Mouse (Mus musculus) limb, embryonic 15.5 days (tissue): Measurements from ENCODE around the gene Ak5. TPM values are rescaled to one million over a fixed set of nuclear protein-coding genes. Genes with fewer than 3 reads are reported as not detected.

Experiments
- ATAC-seq: fragments of 200-750 bp; cut with Nextera tagmentation; 2 replicates; pipeline ENCODE4 v1.8.0; 2017; ENCODE audit warnings: low read depth, moderate TSS enrichment; ENCODE audit not compliant: insufficient number of reproducible peaks, low FRiP score, low TSS enrichment
- H3K27ac ChIP-seq: fragments of 300-500 bp; sonication (generic); 2 replicates; pipeline ENCODE4 v1.5.1; 2015; ENCODE audit warnings: moderate library complexity, mild to moderate bottlenecking, inconsistent platforms
- H3K27me3 ChIP-seq: fragments of 300-500 bp; sonication (generic); 2 replicates; pipeline ENCODE4 v1.6.1; 2015; ENCODE audit warnings: inconsistent platforms
- H3K36me3 ChIP-seq: fragments of 300-500 bp; sonication (generic); 2 replicates; pipeline ENCODE4 v1.6.1; 2015; ENCODE audit warnings: inconsistent platforms
- H3K4me1 ChIP-seq: fragments of 300-500 bp; sonication (generic); 2 replicates; pipeline ENCODE4 v1.6.1; 2015; ENCODE audit warnings: inconsistent platforms
- H3K4me2 ChIP-seq: fragments of 300-500 bp; sonication (generic); 2 replicates; pipeline ENCODE4 v1.6.1; 2015; ENCODE audit warnings: mild to moderate bottlenecking, inconsistent platforms
- H3K4me3 ChIP-seq: fragments of 300-500 bp; sonication (generic); 2 replicates; pipeline ENCODE4 v1.5.1; 2015; ENCODE audit warnings: mild to moderate bottlenecking, inconsistent platforms
- H3K9ac ChIP-seq: fragments of 300-500 bp; sonication (generic); 2 replicates; pipeline ENCODE4 v1.6.1; 2015; ENCODE audit warnings: inconsistent platforms
- H3K9me3 ChIP-seq: fragments of 300-500 bp; sonication (generic); 2 replicates; pipeline ENCODE4 v1.6.1; 2016; ENCODE audit warnings: inconsistent platforms
- WGBS: fragments of 180-500 bp; shearing (Covaris S2); methylation state at CpG from one replicate; pipeline ENCODE4 v1.1.7; 2015; 5-methylcytosine and 5-hydroxymethylcytosine counted together
- polyA plus RNA-seq: library from polyadenylated mRNA; unstranded; fragments of >200 nt; fragmentation: Nextera tagmentation; extraction: Ambion mirVana; gene quantifications from 2 replicates; pipeline ENCODE4 v1.2.1, GENCODE M21; 2015

Gene Ak5
- polyA plus RNA-seq, 1 experiment from 2014 or later = 2.0 TPM

DNA sequence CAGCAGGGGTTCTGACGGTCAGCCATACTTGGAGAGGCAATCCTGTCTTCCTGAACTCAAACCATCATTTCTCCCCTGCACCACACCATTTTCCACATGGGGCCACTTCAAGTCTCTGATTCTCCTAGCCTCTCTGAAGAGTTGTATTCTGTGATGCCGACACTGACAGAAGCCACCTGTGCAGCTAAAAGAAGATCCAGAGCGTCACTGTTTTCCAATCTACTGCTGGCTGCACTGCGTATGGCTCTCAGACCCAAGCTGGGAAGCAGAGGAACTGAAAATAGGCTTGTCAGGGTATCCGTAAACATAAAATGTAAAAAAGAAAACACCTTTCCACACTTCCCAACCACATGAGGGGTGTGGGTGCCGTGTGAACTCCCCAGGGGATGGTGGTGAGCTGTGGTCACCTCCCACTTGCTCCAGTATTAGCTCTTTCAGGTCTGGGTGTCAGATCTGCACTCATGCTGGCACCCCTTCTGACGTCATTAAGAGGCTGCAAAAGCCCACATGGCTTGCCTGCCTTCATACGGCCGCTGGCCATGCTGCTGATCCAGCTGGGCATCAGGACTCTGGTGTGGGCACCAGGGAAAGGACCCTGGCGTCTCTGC is 88.1 kb downstream of the Ak5 start:
- Histone ChIP-seq H3K9me3 (no peaks in the 10 kb centered on the region), H3K4me2 (no peak overlapping the region), H3K9ac (no peak overlapping the region), H3K4me3 (no peak overlapping the region), H3K4me1 (no peaks in the 10 kb centered on the region), H3K27me3 (no peaks in the 10 kb centered on the region), H3K36me3 (no peaks in the 10 kb centered on the region), H3K27ac (no peak overlapping the region)
- WGBS = 65% methylated on average over 10 of the region's 10 CpGs
- ATAC-seq = no peak

DNA sequence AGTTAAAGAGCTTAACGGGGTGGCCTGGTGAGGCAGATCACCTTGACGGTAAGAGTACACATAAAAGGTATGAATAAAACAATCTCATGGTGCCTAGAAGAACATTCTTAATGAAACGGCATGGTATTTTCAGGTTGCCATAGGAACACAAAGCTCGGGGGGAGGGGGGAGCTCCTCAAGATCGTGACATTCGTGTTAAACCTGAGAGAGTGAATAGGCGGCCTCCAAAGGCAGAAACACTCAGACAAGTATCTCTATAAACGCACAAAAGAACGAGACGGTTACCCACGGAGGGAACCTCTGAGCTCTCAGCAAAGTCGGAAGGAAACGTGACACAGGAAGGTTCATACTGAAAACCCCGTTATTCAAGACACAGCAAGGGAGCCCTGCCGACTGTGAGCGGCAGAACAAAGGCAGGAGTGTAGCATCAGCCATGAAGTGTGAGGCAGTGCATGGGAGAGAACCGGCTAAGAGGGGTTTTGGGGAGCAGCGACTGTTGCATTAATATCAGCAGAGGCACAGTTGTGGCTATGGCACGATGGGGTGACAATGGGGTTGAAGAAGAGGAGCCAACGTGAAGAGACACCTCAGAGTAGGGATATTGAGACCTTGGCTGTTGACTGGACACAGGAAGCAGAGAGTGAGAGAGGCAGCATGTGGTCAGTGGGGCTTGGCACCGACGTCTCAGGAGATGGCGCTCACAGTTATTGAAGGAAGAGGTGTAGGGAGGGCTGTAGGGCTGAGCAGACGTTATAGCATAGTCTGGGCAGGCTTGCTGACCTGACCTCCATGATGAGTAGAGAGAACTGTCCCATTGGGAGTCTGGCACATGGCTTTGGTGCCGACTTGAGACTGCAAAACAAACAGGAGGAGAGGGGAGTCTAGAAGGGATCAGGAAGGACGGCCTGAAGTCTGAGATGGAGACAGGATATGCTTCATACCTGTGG is 89.6 kb downstream of the Ak5 start:
- no peaks in the 10 kb centered on the region for H3K36me3 ChIP-seq
- H3K27me3 ChIP-seq = no peaks in the 10 kb centered on the region
- H3K27ac ChIP-seq = no peak overlapping the region
- H3K4me2 ChIP-seq = no peak overlapping the region
- ATAC-seq = no peak
- H3K4me1 ChIP-seq = no peaks in the 10 kb centered on the region
- H3K9ac ChIP-seq = no peak overlapping the region
- H3K9me3 ChIP-seq = no peaks in the 10 kb centered on the region
- 76% methylated on average over 26 of the region's 26 CpGs for WGBS
- H3K4me3 ChIP-seq = no peak overlapping the region

GRCm38 (mm10) chr3:152577763-152578162 is 90.4 kb downstream of the Ak5 start:
- no peak overlapping the region for H3K9ac ChIP-seq
- H3K36me3 ChIP-seq = no peaks in the 10 kb centered on the region
- no peak overlapping the region for H3K4me2 ChIP-seq
- no peaks in the 10 kb centered on the region for H3K27me3 ChIP-seq
- H3K4me3 ChIP-seq = no peak overlapping the region
- H3K27ac ChIP-seq = no peak overlapping the region
- H3K4me1 ChIP-seq = no peaks in the 10 kb centered on the region
- no peaks in the 10 kb centered on the region for H3K9me3 ChIP-seq
- no peak for ATAC-seq
- WGBS = 88% methylated on average over 7 of the region's 7 CpGs

DNA sequence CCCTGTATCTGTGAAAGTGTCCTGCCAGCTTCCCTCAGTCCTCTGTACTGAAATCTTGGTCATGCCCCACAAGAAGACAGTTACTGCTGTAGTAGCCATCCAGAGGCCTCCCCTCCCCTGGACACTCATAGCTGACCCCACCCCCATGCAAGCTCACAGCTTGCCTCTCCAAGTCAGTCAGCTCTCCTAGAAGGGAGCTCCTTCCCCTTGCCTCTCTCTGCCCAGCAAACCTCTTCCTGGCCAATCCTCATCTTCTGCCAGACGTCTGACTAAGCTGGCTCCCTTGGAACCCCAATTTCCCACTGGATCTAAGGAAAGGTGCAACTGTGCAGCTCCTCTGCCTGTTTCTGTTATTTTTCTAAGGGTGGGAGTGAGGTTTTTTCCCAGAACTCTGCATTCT is 90.9 kb downstream of the Ak5 start:
- H3K4me3 ChIP-seq = no peak overlapping the region
- H3K9me3 ChIP-seq = no peaks in the 10 kb centered on the region
- H3K4me2 ChIP-seq = no peak overlapping the region
- H3K36me3 ChIP-seq = no peaks in the 10 kb centered on the region
- no peaks in the 10 kb centered on the region for H3K4me1 ChIP-seq
- H3K27me3 ChIP-seq = no peaks in the 10 kb centered on the region
- 43% methylated on average over 1 of the region's 1 CpGs for WGBS
- ATAC-seq = no peak
- no peak overlapping the region for H3K27ac ChIP-seq
- H3K9ac ChIP-seq = no peak overlapping the region

GRCm38 (mm10) chr3:152569242-152569605 is 98.9 kb downstream of the Ak5 start:
- Histone ChIP-seq H3K27me3 (no peaks in the 10 kb centered on the region), H3K36me3 (no peaks in the 10 kb centered on the region), H3K9me3 (no peaks in the 10 kb centered on the region), H3K4me1 (peaks cover 13% of the 10 kb centered on the region), H3K27ac (no peak overlapping the region), H3K4me3 (no peak overlapping the region), H3K9ac (no peak overlapping the region), H3K4me2 (no peak overlapping the region)
- WGBS = 49% methylated on average over 6 of the region's 6 CpGs
- ATAC-seq = 0 out of 2 replicates have a peak, but pooled peaks have one; percentile 30

DNA sequence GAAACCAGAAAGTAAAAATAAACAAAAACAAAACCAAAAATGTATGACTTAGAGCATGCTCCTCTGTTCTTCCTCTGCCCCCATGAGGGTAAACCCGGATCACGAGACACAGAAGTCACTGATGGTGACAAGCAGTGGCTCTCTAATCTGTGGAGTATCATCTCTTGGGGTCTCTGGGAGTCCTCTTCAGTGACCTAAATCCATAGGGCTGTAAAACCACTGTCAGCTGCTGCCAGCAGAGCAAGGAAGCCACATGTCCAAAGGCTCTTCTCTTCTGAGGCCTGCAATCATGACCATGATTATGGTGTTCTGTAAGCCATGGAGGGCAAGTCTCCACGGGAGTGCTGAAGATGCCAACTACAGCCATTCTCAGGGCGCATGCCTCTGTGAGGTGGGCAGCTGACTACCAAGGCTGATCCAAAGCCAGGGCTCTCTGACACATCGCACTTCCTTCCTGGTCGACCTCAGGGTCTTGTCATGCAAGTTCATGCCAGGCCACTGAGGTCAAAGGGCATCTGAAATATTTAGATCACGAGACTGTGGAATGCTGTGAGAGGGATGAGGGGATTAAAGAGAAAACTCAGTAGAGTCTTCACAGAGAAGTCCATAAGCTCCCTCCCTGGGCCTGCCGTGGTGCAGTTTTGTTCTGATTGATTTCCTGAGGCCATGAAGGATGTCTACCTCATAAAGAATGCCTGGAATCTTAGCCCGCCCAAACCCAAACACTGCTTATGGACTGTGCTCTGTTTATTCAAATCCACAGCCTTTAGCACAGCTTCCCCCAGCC is 99.5 kb downstream of the Ak5 start:
- Histone ChIP-seq H3K9ac (no peak overlapping the region), H3K27ac (peak overlapping the region; percentile 59; the same call in 1 of the 2 replicates), H3K4me1 (peaks cover 13% of the 10 kb centered on the region), H3K9me3 (no peaks in the 10 kb centered on the region), H3K27me3 (no peaks in the 10 kb centered on the region), H3K4me3 (no peak overlapping the region), H3K4me2 (no peak overlapping the region), H3K36me3 (no peaks in the 10 kb centered on the region)
- 61% methylated on average over 9 of the region's 9 CpGs for WGBS
- 0 out of 2 replicates have a peak, but pooled peaks have one; percentile 30 for ATAC-seq

- H3K4me1 ChIP-seq = peaks cover 13% of the 10 kb centered on the region
- no peak overlapping the region for H3K9ac ChIP-seq
- H3K36me3 ChIP-seq = no peaks in the 10 kb centered on the region
- no peak overlapping the region for H3K4me2 ChIP-seq
- ATAC-seq = no peak
- H3K27ac ChIP-seq = no peak overlapping the region
- H3K4me3 ChIP-seq = no peak overlapping the region
- H3K9me3 ChIP-seq = no peaks in the 10 kb centered on the region
- WGBS = 56% methylated on average over 6 of the region's 6 CpGs
- no peaks in the 10 kb centered on the region for H3K27me3 ChIP-seq
Measured at GRCm38 (mm10) chr3:152564516-152565113, 103.5 kb downstream of the Ak5 start.

- H3K4me3 ChIP-seq = no peak overlapping the region
- H3K27me3 ChIP-seq = no peaks in the 10 kb centered on the region
- no peaks in the 10 kb centered on the region for H3K36me3 ChIP-seq
- no peaks in the 10 kb centered on the region for H3K9me3 ChIP-seq
- no peak overlapping the region for H3K4me2 ChIP-seq
- no peak overlapping the region for H3K9ac ChIP-seq
- H3K4me1 ChIP-seq = peaks cover 7% of the 10 kb centered on the region; the same call in 1 of the 2 replicates
- ATAC-seq = no peak
- H3K27ac ChIP-seq = no peak overlapping the region
Measured at GRCm38 (mm10) chr3:152563833-152564232, 104.3 kb downstream of the Ak5 start.

DNA sequence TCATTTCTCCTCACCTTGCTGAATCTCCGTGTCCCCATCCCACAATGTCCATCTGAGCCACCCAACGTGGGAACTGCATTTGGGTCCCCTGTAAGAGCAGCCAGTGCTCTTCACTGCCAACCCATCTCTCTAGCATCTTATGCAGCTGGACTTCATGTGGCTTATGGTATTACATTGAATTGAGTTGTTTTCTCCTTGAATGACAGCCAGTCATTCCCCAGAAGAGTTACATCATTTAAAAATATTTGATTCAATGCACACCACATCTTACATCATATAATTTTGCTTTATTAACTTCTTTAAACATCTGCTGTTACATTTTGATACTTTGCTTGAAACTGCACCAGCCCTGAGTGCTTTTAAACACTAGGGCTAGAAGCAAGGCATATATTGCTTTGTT is 106.5 kb downstream of the Ak5 start:
- H3K27ac ChIP-seq = no peak overlapping the region
- WGBS = 74% methylated on average over 2 of the region's 2 CpGs
- no peak overlapping the region for H3K9ac ChIP-seq
- no peak overlapping the region for H3K4me3 ChIP-seq
- no peaks in the 10 kb centered on the region for H3K4me1 ChIP-seq
- ATAC-seq = no peak
- H3K4me2 ChIP-seq = no peak overlapping the region
- no peaks in the 10 kb centered on the region for H3K27me3 ChIP-seq
- no peaks in the 10 kb centered on the region for H3K36me3 ChIP-seq
- H3K9me3 ChIP-seq = no peaks in the 10 kb centered on the region

- WGBS = 65% methylated on average over 4 of the region's 4 CpGs
- Histone ChIP-seq H3K4me3 (no peak overlapping the region), H3K27me3 (no peaks in the 10 kb centered on the region), H3K4me1 (no peaks in the 10 kb centered on the region), H3K36me3 (no peaks in the 10 kb centered on the region), H3K9ac (no peak overlapping the region), H3K9me3 (no peaks in the 10 kb centered on the region), H3K4me2 (no peak overlapping the region), H3K27ac (no peak overlapping the region)
- no peak for ATAC-seq
Measured at GRCm38 (mm10) chr3:152559295-152559694, 108.9 kb downstream of the Ak5 start.

GRCm38 (mm10) chr3:152558106-152558505 is 110.1 kb downstream of the Ak5 start:
- Histone ChIP-seq H3K9me3 (no peaks in the 10 kb centered on the region), H3K27me3 (no peaks in the 10 kb centered on the region), H3K4me1 (no peaks in the 10 kb centered on the region), H3K36me3 (no peaks in the 10 kb centered on the region), H3K27ac (no peak overlapping the region), H3K4me2 (no peak overlapping the region), H3K4me3 (no peak overlapping the region), H3K9ac (no peak overlapping the region)
- 58% methylated on average over 10 of the region's 10 CpGs for WGBS
- no peak for ATAC-seq
